Mouse (Mus musculus) liver, adult 2 months (tissue): Measurements from ENCODE around the gene Hist1h1d. TPM values are rescaled to one million over a fixed set of nuclear protein-coding genes. Genes with fewer than 3 reads are reported as not detected.
A peak's percentile ranks its signal among the peaks of the same experiment; 100 is the strongest.
"Not testable (repeated sequence)": the region's sequence is repeated elsewhere in the genome, so short reads cannot be mapped to it uniquely, and the experiment has no call there.

ENCODE experiments used
- DNase-seq: peaks from one replicate; pipeline ENCODE4 v3.0.0-alpha.2; 2011; ENCODE audit warnings: low read depth, low spot score; ENCODE audit errors: extremely low read depth
- H3K27ac ChIP-seq: fragments of 200-500 bp; replicated peaks from 2 replicates; pipeline ENCODE4 v1.5.1; 2012; ENCODE audit warnings: low read depth, mild to moderate bottlenecking, control low read depth, inconsistent platforms, low read length; ENCODE audit not compliant: insufficient read depth
- H3K27me3 ChIP-seq: fragments of 200-500 bp; 2 replicates; pipeline ENCODE4 v1.6.1; 2012; ENCODE audit warnings: mild to moderate bottlenecking, moderate library complexity, low read length, inconsistent platforms; ENCODE audit not compliant: control insufficient read depth, insufficient read depth
- H3K36me3 ChIP-seq: fragments of 200-500 bp; 2 replicates; pipeline ENCODE4 v1.6.1; 2012; ENCODE audit warnings: low read length, inconsistent platforms; ENCODE audit not compliant: control insufficient read depth, insufficient read depth
- H3K4me1 ChIP-seq: fragments of 200-500 bp; 2 replicates; pipeline ENCODE4 v1.6.1; 2011; ENCODE audit warnings: low read length; ENCODE audit not compliant: control insufficient read depth, insufficient read depth
- H3K4me3 ChIP-seq: fragments of 200-500 bp; 2 replicates; pipeline ENCODE4 v1.5.1; 2011; ENCODE audit warnings: low read depth, mild to moderate bottlenecking, control low read depth, low read length, moderate library complexity; ENCODE audit not compliant: insufficient read depth
- H3K79me2 ChIP-seq: fragments of 200-500 bp; 2 replicates; pipeline ENCODE4 v1.6.1; 2012; ENCODE audit warnings: inconsistent platforms, mild to moderate bottlenecking, low read length, moderate library complexity; ENCODE audit not compliant: control insufficient read depth, insufficient read depth
- H3K9ac ChIP-seq: fragments of 200-500 bp; 2 replicates; pipeline ENCODE4 v1.6.1; 2012; ENCODE audit warnings: low read depth, mild to moderate bottlenecking, control low read depth, inconsistent platforms, low read length
- CTCF ChIP-seq: fragments of 200-500 bp; IDR thresholded peaks from 2 replicates; pipeline ENCODE4 v1.5.1; 2011; ENCODE audit warnings: low read depth, low read length, control low read depth
- POLR2A ChIP-seq: fragments of 200-500 bp; IDR thresholded peaks from 2 replicates; pipeline ENCODE4 v1.6.1; 2011; ENCODE audit warnings: low read length, control low read depth; ENCODE audit not compliant: insufficient read depth; ENCODE audit errors: extremely low read depth
- WGBS: fragments of 180-500 bp; shearing (Covaris S2); methylation state at CpG from one replicate; pipeline ENCODE4 v1.1.7; 2018; 5-methylcytosine and 5-hydroxymethylcytosine counted together
- polyA plus RNA-seq: library from polyadenylated mRNA; depleted of rRNA; stranded (reverse); fragments of >200 nt; gene quantifications from 2 replicates; pipeline ENCODE4 v1.2.3, GENCODE M21; 2012
- total RNA-seq: library from RNA; depleted of rRNA; stranded (reverse); fragments of >200 nt; gene quantifications from 2 replicates; pipeline ENCODE4 v1.2.3, GENCODE M21; 2014

Hist1h1d gene
- total and polyA plus RNA-seq, 2 experiments = 0.02 to 3.0 TPM

DNA sequence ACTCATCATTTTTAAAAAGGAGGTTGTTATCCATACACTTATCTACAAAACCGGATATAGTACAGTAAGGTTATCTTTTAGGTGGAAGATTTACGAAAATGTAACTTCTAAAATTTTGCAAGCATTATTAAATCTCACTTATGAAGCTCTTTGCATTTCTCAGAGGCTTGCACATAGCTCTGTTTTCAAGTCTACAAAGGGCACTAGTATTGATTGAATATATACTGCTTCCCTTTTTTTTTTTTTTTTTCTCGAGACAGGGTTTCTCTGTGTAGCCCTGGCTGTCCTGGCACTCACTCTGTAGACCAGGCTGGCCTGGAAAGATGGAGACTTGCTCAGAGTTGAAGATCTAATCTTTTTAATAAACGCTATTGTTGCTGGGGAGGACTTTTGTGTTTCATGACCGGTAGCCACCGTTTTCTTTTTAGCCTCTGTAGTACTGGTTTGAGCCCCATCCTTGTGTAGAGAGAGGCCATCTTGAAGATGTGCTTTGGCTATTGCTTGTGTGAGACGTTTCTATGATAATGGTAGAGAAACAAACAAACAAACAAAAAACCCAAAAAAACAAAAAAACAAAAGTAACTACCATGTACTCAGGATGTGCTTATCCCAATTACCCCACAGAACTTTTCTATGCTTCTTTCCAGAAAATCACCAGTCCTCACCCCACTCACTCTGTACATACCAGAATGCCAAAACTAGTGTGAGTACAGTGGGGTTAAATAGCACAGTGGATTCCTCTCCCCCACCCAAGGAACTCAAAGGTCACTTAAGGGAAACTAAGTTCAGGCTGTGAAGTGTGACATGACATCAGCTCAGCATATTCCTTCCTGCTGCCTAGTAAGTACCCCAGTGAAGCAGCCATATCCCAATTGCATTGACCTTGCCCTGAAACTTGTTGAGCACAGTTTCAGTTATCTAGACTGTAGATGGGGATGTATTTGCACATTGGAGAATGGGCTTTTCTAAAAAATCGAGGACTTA lies 839 bp upstream of the Hist1h1d start:
- Histone ChIP-seq H3K27ac (no peak overlapping the region), H3K36me3 (no peaks in the 10 kb centered on the region), H3K4me1 (no peaks in the 10 kb centered on the region; the same call in 1 of the 2 replicates), H3K79me2 (no peaks in the 10 kb centered on the region), H3K4me3 (no peak overlapping the region), H3K27me3 (no peaks in the 10 kb centered on the region), H3K9ac (no peak overlapping the region)
- TF ChIP-seq CTCF (no peak), POLR2A (no peak)
- no peak for DNase-seq
- 44% methylated on average over 8 of the region's 8 CpGs for WGBS

DNA sequence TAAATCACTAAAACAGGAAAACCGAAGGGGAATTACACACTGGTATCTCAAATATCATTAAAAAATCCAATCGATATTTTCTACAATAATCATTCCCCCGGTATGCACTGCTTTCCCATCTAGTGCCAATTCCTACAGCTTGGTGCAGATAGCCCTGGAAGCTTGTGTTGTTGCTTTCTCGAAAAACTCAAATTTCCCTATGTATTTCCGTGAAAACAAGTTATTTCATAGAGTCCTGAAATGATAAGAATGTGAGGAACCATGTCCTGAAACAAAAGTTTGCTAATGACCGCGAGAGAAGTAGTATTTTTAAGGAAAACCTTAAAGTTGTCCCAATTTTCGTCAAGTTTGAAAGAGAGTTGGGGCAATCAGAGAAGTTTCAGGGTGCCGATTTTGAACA lies 1.3 kb downstream of the Hist1h1d start:
- H3K79me2 ChIP-seq = no peaks in the 10 kb centered on the region
- DNase-seq = peak; percentile 29
- TF ChIP-seq POLR2A (no peak), CTCF (no peak)
- no peaks in the 10 kb centered on the region for H3K36me3 ChIP-seq
- no peak overlapping the region for H3K27ac ChIP-seq
- no peak overlapping the region for H3K9ac ChIP-seq
- no peaks in the 10 kb centered on the region; the same call in 1 of the 2 replicates for H3K4me1 ChIP-seq
- WGBS = 9% methylated on average over 9 of the region's 9 CpGs
- H3K4me3 ChIP-seq = no peak overlapping the region; the same call in 1 of the 2 replicates
- no peaks in the 10 kb centered on the region for H3K27me3 ChIP-seq

DNA sequence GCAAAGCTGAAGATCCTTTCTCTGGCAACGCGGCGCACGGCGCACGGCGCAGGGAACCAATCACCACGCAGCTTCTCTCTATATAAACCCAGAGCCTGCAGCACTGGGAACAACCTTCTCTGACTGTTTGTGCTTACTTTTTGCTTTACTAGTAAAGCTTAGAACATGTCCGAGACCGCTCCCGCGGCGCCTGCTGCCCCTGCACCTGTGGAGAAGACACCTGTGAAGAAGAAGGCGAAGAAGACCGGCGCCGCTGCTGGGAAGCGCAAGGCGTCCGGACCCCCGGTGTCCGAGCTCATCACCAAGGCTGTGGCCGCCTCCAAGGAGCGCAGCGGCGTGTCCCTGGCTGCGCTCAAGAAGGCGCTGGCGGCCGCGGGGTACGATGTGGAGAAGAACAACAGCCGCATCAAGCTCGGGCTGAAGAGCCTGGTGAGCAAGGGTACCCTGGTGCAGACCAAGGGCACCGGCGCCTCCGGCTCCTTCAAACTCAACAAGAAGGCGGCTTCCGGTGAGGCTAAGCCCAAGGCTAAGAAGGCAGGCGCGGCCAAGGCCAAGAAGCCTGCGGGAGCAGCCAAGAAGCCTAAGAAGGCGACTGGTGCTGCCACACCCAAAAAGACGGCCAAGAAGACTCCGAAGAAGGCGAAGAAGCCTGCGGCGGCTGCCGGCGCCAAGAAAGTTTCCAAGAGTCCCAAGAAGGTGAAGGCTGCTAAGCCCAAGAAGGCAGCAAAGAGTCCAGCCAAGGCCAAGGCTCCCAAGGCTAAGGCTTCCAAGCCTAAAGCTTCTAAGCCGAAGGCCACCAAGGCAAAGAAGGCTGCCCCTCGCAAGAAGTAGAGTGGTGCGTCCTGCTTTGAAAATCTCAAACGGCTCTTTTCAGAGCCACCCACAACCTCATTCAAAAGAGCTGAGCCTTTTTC lies 2.1 kb downstream of the Hist1h1d start:
- Histone ChIP-seq H3K9ac (peak overlapping the region; percentile 43), H3K27ac (peak overlapping the region; percentile 27), H3K36me3 (no peaks in the 10 kb centered on the region), H3K4me1 (no peaks in the 10 kb centered on the region; the same call in 1 of the 2 replicates), H3K27me3 (no peaks in the 10 kb centered on the region), H3K79me2 (no peaks in the 10 kb centered on the region), H3K4me3 (peak overlapping the region; percentile 66)
- DNase-seq = peak; percentile 80
- peak; percentile 90 for TF ChIP-seq POLR2A
- no peak for TF ChIP-seq CTCF
- WGBS = under 1% methylated on average over 54 of the region's 54 CpGs

DNA sequence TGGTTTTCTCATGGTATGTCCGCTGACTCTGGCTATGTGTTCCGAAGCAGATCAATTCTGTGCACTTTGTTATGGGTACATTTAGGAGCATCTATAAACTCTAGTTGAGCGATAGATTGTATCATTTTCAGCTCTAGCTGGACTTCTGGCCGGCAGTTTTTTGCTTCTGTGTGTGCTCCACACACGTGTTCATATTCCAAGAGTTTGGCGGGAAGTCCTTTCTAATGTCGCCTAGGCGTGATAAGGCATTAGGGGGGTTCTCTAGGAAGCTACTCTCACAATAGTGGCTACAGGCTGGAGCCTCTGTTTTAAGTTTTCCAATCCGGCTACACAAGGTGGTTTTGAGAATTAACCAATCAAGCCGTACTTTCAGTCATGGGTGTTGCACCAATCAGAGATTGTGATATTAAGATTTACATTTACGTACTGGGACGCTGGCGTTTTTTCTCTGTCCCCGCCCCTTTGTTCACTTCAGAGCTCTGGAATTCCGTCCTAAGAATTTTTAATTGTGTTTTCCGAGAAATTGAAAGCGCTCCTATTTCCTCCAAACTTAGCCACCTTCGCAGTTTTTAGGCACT lies 2.9 kb downstream of the Hist1h1d start:
- H3K36me3 ChIP-seq = no peaks in the 10 kb centered on the region
- 0 out of 2 replicates have a peak, but pooled peaks cover 2% of the 10 kb centered on the region for H3K4me1 ChIP-seq
- no peak for TF ChIP-seq POLR2A
- TF ChIP-seq CTCF = no peak
- H3K9ac ChIP-seq = peak overlapping the region; percentile 43
- H3K27me3 ChIP-seq = no peaks in the 10 kb centered on the region
- WGBS = under 1% methylated on average over 18 of the region's 18 CpGs
- peak overlapping the region; percentile 66 for H3K4me3 ChIP-seq
- H3K79me2 ChIP-seq = no peaks in the 10 kb centered on the region
- DNase-seq = peak; percentile 91
- H3K27ac ChIP-seq = peak overlapping the region; percentile 24

DNA sequence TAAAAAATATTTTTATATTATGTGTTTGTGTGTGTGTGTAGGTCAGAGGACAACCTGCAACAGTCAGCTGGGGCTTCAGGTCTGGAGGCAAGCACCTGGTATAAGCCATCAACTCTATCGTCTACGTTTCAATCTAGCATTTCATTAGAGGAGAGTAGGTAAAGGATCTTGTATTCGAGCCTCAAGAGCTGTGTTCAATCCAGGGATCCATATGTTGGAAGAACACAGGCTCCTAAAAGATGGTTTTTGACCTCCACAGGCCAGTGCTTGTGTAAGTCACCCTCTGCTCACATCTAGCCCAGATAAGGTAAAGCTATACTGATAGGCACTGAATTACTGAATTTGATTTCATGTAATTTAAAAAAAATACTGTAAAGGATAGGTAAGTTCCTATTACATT lies 3.8 kb downstream of the Hist1h1d start:
- Histone ChIP-seq H3K4me1 (0 out of 2 replicates have a peak, but pooled peaks cover 2% of the 10 kb centered on the region), H3K27me3 (no peaks in the 10 kb centered on the region), H3K79me2 (no peaks in the 10 kb centered on the region), H3K4me3 (no peak overlapping the region), H3K9ac (no peak overlapping the region), H3K27ac (no peak overlapping the region), H3K36me3 (no peaks in the 10 kb centered on the region)
- WGBS = 44% methylated on average over 3 of the region's 3 CpGs
- no peak for DNase-seq
- no peak for TF ChIP-seq CTCF
- TF ChIP-seq POLR2A = no peak

DNA sequence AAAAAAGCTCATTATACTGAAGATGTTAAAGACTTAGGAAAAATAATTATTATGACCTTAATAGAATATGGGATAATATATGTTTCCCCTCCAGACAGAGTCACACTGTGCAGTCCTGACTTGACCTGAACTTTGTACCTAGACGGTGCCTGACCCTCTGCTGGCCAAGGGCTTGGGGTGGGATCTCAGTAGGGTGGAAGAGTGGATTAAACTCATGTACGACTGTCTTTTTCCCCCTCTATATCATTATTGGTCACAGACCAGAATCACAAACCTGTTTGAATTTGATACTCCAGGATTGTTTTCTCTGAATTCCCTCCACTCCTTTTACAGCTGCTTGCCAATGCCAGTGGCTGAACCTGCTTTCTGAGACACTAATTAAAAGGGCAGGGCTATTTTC lies 7.6 kb downstream of the Hist1h1d start:
- not testable (repeated sequence) for H3K27ac ChIP-seq, H3K36me3 ChIP-seq, H3K4me3 ChIP-seq, H3K79me2 ChIP-seq, H3K27me3 ChIP-seq, H3K4me1 ChIP-seq, DNase-seq, H3K9ac ChIP-seq
- WGBS = 9% methylated on average over 2 of the region's 2 CpGs

DNA sequence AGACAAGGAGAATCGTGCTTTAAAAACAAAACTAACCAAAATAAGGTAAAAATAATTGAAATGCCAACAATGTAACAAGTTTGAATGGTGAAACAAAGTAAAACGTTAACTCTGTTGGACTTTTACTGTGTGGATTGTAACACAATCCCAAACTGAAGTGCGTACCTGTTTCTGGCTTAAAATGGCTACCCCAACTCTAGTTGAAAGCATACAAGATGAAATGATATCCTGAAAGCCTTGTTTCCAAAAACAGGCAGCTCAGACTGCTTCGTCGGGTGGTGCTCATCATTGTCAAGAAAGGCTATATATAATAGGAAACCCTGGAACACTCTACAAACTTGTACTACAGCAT lies 8.4 kb downstream of the Hist1h1d start:
- not testable (repeated sequence) for H3K27ac ChIP-seq, H3K36me3 ChIP-seq
- peak overlapping the region; percentile 60 for H3K9ac ChIP-seq

More for the DNA sequence above, 8.4 kb downstream of the Hist1h1d start:
- WGBS = 0% methylated on average over 2 of the region's 5 CpGs
- not testable (repeated sequence) for H3K79me2 ChIP-seq, H3K27me3 ChIP-seq, DNase-seq, H3K4me1 ChIP-seq
- peak overlapping the region; percentile 59 for H3K4me3 ChIP-seq
